Mouse (Mus musculus): ENCODE data around the gene Heatr9.

Heatr9 gene

DNA sequence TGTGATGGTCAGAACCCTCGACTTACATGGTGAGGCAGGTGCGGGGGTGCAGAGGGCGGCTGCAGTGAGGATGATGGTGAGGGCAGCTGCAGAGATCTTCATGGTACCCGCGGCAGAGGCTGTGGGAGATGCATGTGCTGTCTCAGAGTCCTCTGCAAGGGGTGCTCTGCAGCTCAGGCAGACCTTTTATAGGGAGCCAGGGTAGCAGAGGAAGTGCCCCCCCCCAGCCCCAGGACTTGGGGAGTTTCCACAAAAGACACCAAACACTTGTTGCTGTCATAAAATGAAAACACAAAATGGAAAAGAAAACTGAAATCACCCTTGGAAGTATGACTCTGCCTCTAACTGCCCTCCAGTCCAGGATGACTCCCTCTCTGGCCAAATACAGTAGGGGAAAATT, 8.4 kb upstream of the Heatr9 start, which contains the start of gene Ccl5:
Gene Ccl5, minus strand, starts transcription at position 159 of the 400 bp plus-strand sequence.
- no peak for DNase-seq

DNA sequence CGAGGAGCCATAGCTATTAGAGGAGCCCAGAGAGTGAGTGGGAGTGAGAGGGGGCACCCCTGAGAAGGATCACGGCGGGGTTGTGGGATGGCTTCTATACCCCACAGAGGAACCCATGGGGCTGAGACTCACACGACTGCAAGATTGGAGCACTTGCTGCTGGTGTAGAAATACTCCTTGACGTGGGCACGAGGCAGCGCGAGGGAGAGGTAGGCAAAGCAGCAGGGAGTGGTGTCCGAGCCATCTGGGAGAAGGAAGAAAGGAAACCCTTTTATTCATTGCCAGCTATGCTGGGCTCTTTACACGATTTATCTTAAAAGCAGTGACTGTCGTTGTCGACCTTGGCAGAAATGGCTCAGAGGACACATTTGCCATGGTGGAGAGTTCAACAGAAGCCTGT, 7.0 kb upstream of the Heatr9 start:
- DNase-seq, result no peak

GRCm38 (mm10) chr11:83518371-83518770, 3.6 kb downstream of the Heatr9 start:
- DNase-seq, result peak; percentile 64

DNA sequence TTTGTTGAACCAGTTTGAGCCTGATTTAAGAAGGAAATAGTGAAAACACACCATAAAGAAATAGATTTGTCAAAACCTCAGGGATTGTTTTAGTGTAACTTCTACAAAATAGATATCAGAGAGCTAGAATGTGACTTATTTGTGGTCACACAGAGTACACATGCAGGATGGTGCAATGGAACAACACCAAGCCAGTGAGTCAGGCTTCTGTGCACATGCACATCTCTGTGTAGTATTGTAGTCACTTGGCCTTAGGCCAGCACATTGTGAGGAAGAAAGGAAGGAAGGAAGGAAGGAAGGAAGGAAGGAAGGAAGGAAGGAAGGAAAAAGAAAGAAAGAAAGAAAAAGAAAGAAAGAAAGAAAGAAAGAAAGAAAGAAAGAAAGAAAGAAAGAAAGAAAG, 4.8 kb downstream of the Heatr9 start:
- DNase-seq, result peak; percentile 17

- no peak for DNase-seq
Observed at GRCm38 (mm10) chr11:83509521-83509920, 12.5 kb downstream of the Heatr9 start.

DNA sequence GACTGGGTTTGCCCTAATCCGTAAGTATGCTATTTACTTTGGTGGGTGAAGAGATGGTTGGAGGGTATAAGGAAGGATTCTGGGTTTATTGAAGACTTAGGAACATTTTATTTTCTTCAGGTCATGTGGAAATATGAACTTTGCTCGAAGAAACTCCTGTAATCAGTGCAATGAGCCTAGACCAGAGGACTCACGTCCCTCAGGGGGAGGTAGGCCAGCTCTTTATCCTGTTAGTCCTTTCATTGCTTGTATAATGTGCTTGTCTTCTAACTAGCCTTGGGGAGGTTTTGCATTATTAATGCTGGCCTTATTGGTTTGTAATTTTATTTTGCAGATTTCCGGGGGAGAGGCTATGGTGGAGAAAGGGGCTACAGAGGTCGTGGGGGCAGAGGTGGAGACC, 17.7 kb downstream of the Heatr9 start:
- peak; percentile 31 for DNase-seq

DNA sequence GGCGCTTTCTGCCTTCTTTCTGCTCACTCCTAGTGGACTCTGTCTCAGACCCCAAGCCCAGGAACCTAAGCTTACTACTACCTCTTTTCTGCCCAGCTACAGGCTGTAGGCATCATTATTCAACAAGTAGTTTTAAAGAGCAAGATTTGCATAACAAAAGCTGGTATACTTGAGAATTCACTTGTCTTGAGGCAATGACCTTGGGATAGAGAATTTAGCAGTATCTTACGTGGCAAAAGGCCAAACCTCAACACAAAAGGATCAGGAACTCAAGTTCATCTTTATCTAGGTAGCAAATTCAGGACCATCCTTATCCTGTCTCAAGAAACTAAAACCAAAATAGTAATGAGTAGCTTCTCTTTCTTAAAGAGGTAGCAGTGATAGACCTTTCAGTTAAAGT, 26.4 kb downstream of the Heatr9 start:
- DNase-seq, result no peak

- peak; percentile 39 for DNase-seq
Observed at GRCm38 (mm10) chr11:83491488-83491887, 30.5 kb downstream of the Heatr9 start.

GRCm38 (mm10) chr11:83473235-83474016, 48.5 kb downstream of the Heatr9 start:
- DNase-seq, result no peak

DNA sequence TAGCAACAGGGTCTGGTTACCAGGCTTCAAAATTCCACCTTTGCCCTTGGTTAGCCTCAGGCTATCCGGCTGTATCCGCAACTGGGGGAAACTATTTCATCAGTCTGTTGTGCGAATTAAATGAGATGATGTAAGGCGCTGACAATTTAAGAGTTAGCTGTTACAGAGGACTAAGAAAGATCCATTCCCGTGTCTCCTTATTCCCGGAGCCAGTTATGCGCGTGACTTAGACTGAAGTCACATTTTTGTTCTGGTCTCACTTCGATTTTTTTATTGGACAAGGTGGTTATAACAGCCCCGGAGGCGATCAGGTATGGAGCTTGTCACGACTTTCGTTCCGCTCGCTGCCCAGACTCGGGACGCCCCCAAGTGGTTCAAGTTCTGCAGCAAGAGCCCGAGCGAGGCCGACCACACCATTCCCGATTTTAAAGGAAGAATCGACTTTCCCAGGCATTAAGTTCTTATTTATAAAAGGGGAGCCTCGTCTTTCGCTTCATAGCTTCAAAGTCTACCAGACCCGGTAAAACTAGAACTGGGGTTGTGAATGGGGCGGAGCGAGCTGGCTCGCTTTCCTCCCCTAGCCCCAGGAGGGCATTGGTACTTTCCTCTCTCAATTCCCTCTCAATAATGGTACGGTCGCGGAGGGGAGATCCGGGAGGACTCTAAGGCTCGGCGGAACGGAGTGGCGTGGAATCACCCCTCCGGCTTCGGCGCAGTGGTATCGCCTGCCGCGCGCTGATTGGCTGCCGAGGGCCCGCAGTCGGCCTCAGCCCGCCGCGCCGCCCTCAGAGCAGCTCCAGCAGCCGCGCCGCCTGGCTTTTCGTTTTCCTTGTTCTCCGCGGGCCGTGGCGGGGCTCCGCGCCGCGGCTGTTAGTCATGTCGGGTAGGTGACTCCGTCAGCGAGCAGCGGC, 49.4 kb downstream of the Heatr9 start, which contains the start of gene Taf15:
Gene Taf15, plus strand, starts transcription at position 763 of the 911 bp plus-strand sequence.
- DNase-seq, result peak; percentile 100

- DNase-seq, result peak; percentile 68
Observed at GRCm38 (mm10) chr11:83471766-83472165, 50.2 kb downstream of the Heatr9 start.

GRCm38 (mm10) chr11:83468765-83469164, 53.2 kb downstream of the Heatr9 start:
- DNase-seq, result peak; percentile 43

DNA sequence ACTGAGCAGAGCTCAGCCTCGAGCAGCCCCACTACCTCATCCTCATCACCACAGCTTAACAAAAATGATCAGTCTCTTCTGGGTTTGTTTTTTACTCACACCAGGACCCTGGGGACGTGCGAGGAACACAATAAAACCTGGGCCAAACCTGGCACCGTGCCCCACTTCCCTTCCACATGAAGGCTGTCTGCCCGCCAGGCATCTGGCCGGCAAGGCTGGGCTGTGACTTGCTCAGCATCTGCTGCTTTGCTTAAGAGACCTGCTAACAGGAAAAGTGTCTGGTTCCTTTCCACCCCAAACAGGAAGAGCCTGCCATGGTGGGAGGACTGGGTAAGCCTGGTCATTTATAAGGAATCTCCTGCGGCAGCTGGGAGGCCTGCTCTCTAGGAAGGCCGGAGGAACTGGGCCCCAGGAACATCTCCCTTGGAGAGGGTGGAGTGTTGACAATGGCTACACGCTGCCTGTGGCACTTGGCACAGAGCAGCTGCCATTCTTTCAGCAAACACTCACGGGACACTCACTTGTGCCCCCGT, 54.8 kb downstream of the Heatr9 start:
- peak; percentile 99 for DNase-seq

- peak; percentile 96 for DNase-seq
Observed at GRCm38 (mm10) chr11:83465976-83466375, 56.0 kb downstream of the Heatr9 start.

DNA sequence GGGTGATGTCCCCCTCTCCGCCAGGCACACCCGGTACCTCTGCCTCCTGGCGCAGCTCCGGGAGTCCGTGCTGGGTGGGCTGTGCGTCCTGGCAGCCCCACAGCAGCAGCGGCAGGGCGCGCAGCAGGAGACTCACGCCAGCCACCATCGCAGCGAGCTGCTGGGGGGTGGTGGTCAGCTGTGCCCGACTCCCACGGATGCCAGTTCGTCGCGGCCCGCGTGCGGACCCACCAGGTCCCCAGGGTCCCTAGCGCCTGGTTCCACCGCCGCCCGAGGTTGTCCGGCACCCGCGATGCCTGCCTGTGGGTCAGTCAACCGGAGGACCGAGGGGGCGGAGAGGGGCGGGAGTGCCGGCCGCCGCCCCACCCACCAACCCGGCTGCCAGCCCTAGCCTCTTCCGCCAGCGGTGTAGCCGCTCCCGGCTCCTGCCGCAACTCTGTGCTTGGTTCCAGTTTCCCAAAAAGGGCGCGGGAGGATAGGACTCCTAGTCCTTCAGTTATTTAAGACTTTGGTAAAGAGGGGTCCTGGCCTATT, 59.2 kb downstream of the Heatr9 start, which contains the start of gene Mmp28:
Gene Mmp28, minus strand, starts transcription at position 361 of the 534 bp plus-strand sequence.
- DNase-seq, result peak; percentile 98

Measured in heart, adult 11 months (tissue).